Mouse (Mus musculus): ENCODE results near the gene Atf6b. TPM values are rescaled to one million over a fixed set of nuclear protein-coding genes. Genes with fewer than 3 reads are reported as not detected.

Atf6b gene
- polyA plus RNA-seq, 1 experiment from 2014 or later: 39.9 TPM

DNA sequence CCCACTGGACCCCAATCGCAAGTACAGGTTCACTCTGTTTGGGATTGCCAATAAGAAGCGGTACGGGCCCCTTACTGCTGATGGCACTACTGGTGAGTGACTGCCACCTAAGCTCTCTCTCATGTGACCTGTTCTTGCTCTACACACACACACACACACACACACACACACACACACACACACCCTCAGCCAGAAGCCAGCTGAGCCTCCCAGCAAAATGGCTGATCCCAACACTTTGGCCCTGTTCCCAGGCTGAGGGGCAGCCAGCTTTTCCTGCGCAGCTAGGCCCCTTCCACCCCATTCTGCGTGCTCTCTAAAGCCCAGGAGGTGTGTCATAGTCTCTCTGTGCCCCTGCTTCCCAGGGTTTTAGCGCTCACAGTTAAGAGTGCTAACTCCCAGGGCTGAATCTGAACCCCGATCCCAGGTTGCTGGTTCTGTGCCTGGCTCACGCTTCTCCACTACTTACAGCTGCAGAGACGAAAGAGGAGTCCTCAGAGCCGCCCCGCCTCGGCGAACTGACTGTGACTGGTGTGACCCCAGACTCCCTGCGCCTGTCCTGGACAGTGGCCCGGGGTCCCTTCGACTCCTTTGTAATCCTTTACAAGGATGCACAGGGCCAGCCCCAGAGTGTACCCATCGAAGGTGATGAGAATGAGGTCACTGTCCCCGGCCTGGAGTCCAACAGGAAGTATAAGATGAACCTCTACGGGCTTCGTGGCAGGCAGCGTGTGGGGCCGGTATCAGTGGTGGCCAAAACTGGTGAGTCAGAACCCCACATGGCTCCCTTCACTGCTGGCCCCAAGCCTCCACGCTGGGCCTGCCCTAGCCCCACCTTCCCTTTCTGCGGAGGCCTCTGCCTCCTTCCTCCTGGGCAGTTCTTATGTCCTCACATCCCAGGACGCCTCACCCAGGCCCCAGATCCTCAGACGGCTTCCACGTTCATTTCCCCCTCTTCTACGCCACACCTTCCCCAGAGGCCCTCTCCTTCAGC, 38.5 kb downstream of the Atf6b start:
- Histone ChIP-seq H3K9ac (ENCODE audit: low read depth, low read length) (no peak overlapping the region), H3K27me3 (replicated peaks; ENCODE audit: control insufficient read depth, insufficient read depth, low read length) (peaks cover 11% of the 10 kb centered on the region), H3K4me2 (no peak overlapping the region), H3K27ac (ENCODE audit: low read depth, low read length) (no peak overlapping the region), H3K36me3 (ENCODE audit: control insufficient read depth, insufficient read depth, low read length) (no peaks in the 10 kb centered on the region), H3K4me1 (replicated peaks; ENCODE audit: control insufficient read depth, insufficient read depth, low read length) (no peaks in the 10 kb centered on the region), H3K4me3 (ENCODE audit: low read depth, low read length) (no peak overlapping the region), H3K9me3 (ENCODE audit: control insufficient read depth, low read length) (no peaks in the 10 kb centered on the region)
- WGBS: 70% methylated on average over 28 of the region's 28 CpGs
- DNase-seq (ENCODE audit: low spot score) (no peak), ATAC-seq (replicated peaks; ENCODE audit: low FRiP score) (no peak)

DNA sequence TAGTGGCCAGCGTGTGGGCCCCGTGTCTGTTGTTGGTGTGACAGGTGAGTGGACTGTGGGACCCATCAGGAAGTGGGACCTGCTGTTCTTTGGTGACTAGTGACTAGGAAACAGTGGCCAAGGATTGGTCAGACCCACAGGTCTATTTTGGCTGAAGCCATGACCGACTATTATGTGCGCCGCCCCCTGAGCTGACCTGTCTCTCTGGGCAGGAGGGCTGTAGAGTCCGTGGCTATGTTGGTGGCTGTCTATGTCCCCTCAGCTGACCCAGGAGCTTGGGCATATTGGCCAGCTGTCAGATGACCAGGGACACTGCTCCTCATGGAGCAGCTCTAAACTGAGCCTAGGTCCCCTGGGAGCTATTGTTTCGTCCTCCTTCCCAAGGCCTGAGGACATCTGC, 41.9 kb downstream of the Atf6b start:
- WGBS: 86% methylated on average over 7 of the region's 7 CpGs
- no peak for DNase-seq (ENCODE audit: low spot score)

DNA sequence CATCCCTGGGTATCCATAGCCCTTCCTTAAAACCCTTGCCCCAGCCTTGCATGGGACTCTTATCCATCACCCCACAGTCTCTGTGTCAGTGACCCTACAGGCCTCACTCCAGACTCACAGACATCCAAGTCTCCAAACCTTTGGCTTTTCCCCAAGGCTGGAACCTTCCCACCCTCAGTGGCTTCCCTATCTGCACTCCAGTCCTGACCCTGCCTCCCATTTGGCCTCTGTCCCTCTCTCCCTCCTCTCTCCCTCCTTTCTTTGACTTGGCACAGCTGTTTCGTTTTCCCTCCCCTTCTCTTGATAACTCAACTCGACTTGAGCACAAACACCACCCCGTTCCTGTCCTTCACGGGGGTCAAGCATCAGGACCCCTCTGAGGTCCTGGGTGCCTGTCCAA, 43.5 kb downstream of the Atf6b start:
- H3K27ac ChIP-seq (ENCODE audit: low read depth, low read length): no peak overlapping the region
- DNase-seq (ENCODE audit: low spot score): no peak
- 72% methylated on average over 4 of the region's 4 CpGs for WGBS
- H3K27me3 ChIP-seq (replicated peaks; ENCODE audit: control insufficient read depth, insufficient read depth, low read length): no peaks in the 10 kb centered on the region
- H3K4me2 ChIP-seq: no peak overlapping the region
- H3K4me1 ChIP-seq (replicated peaks; ENCODE audit: control insufficient read depth, insufficient read depth, low read length): no peaks in the 10 kb centered on the region
- H3K9ac ChIP-seq (ENCODE audit: low read depth, low read length): no peak overlapping the region
- H3K4me3 ChIP-seq (ENCODE audit: low read depth, low read length): no peak overlapping the region
- H3K36me3 ChIP-seq (ENCODE audit: control insufficient read depth, insufficient read depth, low read length): no peaks in the 10 kb centered on the region
- H3K9me3 ChIP-seq (ENCODE audit: control insufficient read depth, low read length): no peaks in the 10 kb centered on the region
- no peak for ATAC-seq (replicated peaks; ENCODE audit: low FRiP score)

More for the DNA sequence above, 41.9 kb downstream of the Atf6b start:
- ATAC-seq (replicated peaks; ENCODE audit: low FRiP score): no peak
- Histone ChIP-seq H3K9me3 (ENCODE audit: control insufficient read depth, low read length) (no peaks in the 10 kb centered on the region), H3K4me3 (ENCODE audit: low read depth, low read length) (no peak overlapping the region), H3K36me3 (ENCODE audit: control insufficient read depth, insufficient read depth, low read length) (no peaks in the 10 kb centered on the region), H3K4me2 (no peak overlapping the region), H3K9ac (ENCODE audit: low read depth, low read length) (no peak overlapping the region), H3K27me3 (replicated peaks; ENCODE audit: control insufficient read depth, insufficient read depth, low read length) (no peaks in the 10 kb centered on the region), H3K4me1 (replicated peaks; ENCODE audit: control insufficient read depth, insufficient read depth, low read length) (no peaks in the 10 kb centered on the region), H3K27ac (ENCODE audit: low read depth, low read length) (no peak overlapping the region)

DNA sequence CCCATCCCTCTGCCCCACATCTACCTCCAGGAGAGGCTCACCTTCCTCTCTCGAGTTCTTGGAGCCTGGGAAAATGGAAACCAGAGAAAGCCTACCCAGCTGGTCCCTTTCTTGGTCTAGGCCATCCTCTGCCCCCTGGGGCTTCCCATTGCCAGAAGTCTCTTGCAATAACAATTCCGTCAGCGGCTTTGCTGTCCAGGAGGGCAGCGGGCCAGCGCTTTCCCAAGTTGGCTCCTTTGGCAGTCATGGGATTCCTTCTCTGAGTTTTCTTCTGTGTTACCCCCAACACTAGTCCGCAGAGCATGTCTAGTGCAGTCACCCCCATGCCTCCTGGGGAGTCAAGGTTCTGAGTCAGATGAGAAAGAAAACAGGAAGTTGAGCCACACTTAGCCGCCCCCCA, 46.0 kb downstream of the Atf6b start:
- no peaks in the 10 kb centered on the region for H3K4me1 ChIP-seq (replicated peaks; ENCODE audit: control insufficient read depth, insufficient read depth, low read length)
- no peaks in the 10 kb centered on the region for H3K9me3 ChIP-seq (ENCODE audit: control insufficient read depth, low read length)
- H3K27ac ChIP-seq (ENCODE audit: low read depth, low read length): no peak overlapping the region
- H3K9ac ChIP-seq (ENCODE audit: low read depth, low read length): no peak overlapping the region
- DNase-seq (ENCODE audit: low spot score): no peak
- no peaks in the 10 kb centered on the region for H3K27me3 ChIP-seq (replicated peaks; ENCODE audit: control insufficient read depth, insufficient read depth, low read length)
- no peak overlapping the region for H3K4me3 ChIP-seq (ENCODE audit: low read depth, low read length)
- no peak overlapping the region for H3K4me2 ChIP-seq
- no peak for ATAC-seq (replicated peaks; ENCODE audit: low FRiP score)
- H3K36me3 ChIP-seq (ENCODE audit: control insufficient read depth, insufficient read depth, low read length): no peaks in the 10 kb centered on the region
- 75% methylated on average over 7 of the region's 7 CpGs for WGBS

DNA sequence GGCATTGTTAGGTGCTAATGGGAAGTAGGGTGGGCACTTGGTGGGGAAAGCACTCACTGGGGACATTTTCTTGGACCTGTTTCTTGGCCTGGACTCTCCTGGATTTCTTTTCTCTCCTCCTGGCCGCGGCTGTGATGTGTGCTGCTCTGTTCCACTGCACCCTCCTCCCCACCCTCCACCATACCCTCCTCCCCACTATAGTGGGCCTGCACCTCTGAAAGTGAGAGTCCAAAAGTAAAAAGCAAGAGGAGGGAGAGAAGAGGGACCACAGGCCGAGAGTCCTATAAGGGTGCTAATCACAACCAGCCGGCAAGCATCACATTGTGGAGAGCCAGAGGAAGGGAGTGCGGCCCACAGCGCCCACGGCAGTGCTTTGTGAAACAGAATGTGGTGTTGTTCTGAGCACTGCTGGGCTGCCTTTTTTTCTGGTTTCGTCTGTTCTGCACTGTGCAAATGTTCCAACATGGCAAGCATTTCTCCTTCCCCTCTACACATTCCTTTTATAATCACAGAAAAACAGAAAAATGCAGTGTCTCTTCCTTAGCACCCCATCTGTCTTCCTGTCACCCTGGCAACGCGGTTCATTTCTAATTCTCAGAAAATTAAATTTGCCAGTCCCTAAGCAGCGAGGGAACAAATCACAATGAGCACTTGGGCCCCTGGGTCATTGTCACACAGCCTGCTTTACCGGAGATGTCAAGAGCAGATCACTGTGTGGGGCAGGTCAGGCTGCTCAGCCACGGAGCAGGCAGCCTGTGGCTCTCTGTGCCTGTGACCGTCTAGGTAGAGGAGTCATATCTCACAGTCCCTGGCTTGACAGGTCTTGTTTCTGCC, 52.8 kb downstream of the Atf6b start:
- no peak overlapping the region for H3K27ac ChIP-seq (ENCODE audit: low read depth, low read length)
- no peak overlapping the region for H3K4me2 ChIP-seq
- DNase-seq (ENCODE audit: low spot score) (no peak), ATAC-seq (replicated peaks; ENCODE audit: low FRiP score) (no peak)
- H3K9me3 ChIP-seq (ENCODE audit: control insufficient read depth, low read length): no peaks in the 10 kb centered on the region
- no peaks in the 10 kb centered on the region for H3K4me1 ChIP-seq (replicated peaks; ENCODE audit: control insufficient read depth, insufficient read depth, low read length)
- no peaks in the 10 kb centered on the region for H3K27me3 ChIP-seq (replicated peaks; ENCODE audit: control insufficient read depth, insufficient read depth, low read length)
- 61% methylated on average over 14 of the region's 14 CpGs for WGBS
- no peak overlapping the region for H3K4me3 ChIP-seq (ENCODE audit: low read depth, low read length)
- H3K36me3 ChIP-seq (ENCODE audit: control insufficient read depth, insufficient read depth, low read length): no peaks in the 10 kb centered on the region
- H3K9ac ChIP-seq (ENCODE audit: low read depth, low read length): no peak overlapping the region

DNA sequence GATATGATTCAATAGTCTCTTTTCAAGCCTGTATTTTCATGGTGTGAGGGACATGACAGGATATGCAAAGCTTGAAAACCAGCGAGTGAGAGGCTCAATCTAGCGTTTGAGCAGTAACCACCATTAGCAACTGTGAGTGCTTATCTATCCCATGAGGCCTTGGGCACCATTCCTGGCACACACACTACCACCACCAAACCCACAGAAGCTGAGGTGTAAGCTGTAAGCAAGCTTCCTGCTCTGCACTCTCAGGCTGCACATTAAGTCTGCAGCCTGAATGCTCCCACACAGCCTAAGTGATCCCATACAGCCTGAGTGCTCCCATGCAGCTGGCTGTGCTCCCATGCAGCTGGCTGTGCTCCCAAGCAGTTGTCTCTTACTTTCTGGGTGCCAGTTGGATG, 53.7 kb downstream of the Atf6b start:
- Histone ChIP-seq H3K4me2 (no peak overlapping the region), H3K9me3 (ENCODE audit: control insufficient read depth, low read length) (no peaks in the 10 kb centered on the region), H3K9ac (ENCODE audit: low read depth, low read length) (no peak overlapping the region), H3K27ac (ENCODE audit: low read depth, low read length) (no peak overlapping the region), H3K4me3 (ENCODE audit: low read depth, low read length) (no peak overlapping the region), H3K36me3 (ENCODE audit: control insufficient read depth, insufficient read depth, low read length) (no peaks in the 10 kb centered on the region), H3K4me1 (replicated peaks; ENCODE audit: control insufficient read depth, insufficient read depth, low read length) (no peaks in the 10 kb centered on the region), H3K27me3 (replicated peaks; ENCODE audit: control insufficient read depth, insufficient read depth, low read length) (no peaks in the 10 kb centered on the region)
- no peak for DNase-seq (ENCODE audit: low spot score)
- WGBS: 52% methylated on average over 2 of the region's 2 CpGs
- no peak for ATAC-seq (replicated peaks; ENCODE audit: low FRiP score)

Other genes starting within 250 kb of the Atf6b start
- 0.41 TPM in 1 of 2 replicates, not detected in the other for gene BC051142, start 248.3 kb upstream of the Atf6b start, polyA plus RNA-seq (2014; fragmentation: Nextera tagmentation; extraction: Ambion mirVana)
- not detected in 2 replicates for gene Btnl4, start 169.8 kb upstream of the Atf6b start, polyA plus RNA-seq (2014; fragmentation: Nextera tagmentation; extraction: Ambion mirVana)
- not detected in 2 replicates for gene Btnl6, start 129.8 kb upstream of the Atf6b start, polyA plus RNA-seq (2014; fragmentation: Nextera tagmentation; extraction: Ambion mirVana)
- gene Notch4, start 82.9 kb upstream of the Atf6b start, polyA plus RNA-seq (2014; fragmentation: Nextera tagmentation; extraction: Ambion mirVana): 2.2 and 4.1 TPM in 2 replicates
- 18.5 and 19.8 TPM in 2 replicates for gene Gpsm3, start 57.3 kb upstream of the Atf6b start, polyA plus RNA-seq (2014; fragmentation: Nextera tagmentation; extraction: Ambion mirVana)
- gene Pbx2, start 55.9 kb upstream of the Atf6b start, polyA plus RNA-seq (2014; fragmentation: Nextera tagmentation; extraction: Ambion mirVana): 10.4 and 11.4 TPM in 2 replicates
- gene Ager, start 49.3 kb upstream of the Atf6b start, polyA plus RNA-seq (2014; fragmentation: Nextera tagmentation; extraction: Ambion mirVana): 1.3 and 1.7 TPM in 2 replicates
- 109 TPM in 2 replicates for gene Rnf5, start 43.5 kb upstream of the Atf6b start, polyA plus RNA-seq (2014; fragmentation: Nextera tagmentation; extraction: Ambion mirVana)
- gene Agpat1, start 42.9 kb upstream of the Atf6b start, polyA plus RNA-seq (2014; fragmentation: Nextera tagmentation; extraction: Ambion mirVana): 57.2 and 64.8 TPM in 2 replicates
- gene Egfl8, start 31.2 kb upstream of the Atf6b start, polyA plus RNA-seq (2014; fragmentation: Nextera tagmentation; extraction: Ambion mirVana): 1.2 and 1.6 TPM in 2 replicates
- gene Ppt2, start 18.6 kb upstream of the Atf6b start, polyA plus RNA-seq (2014; fragmentation: Nextera tagmentation; extraction: Ambion mirVana): 23.1 and 25.8 TPM in 2 replicates
- not detected in 2 replicates for gene Prrt1, start 17.6 kb upstream of the Atf6b start, polyA plus RNA-seq (2014; fragmentation: Nextera tagmentation; extraction: Ambion mirVana)
- 9.5 and 9.7 TPM in 2 replicates for gene Fkbpl, start 2.4 kb upstream of the Atf6b start, polyA plus RNA-seq (2014; fragmentation: Nextera tagmentation; extraction: Ambion mirVana)
- gene Tnxb, start 23.4 kb downstream of the Atf6b start, polyA plus RNA-seq (2014; fragmentation: Nextera tagmentation; extraction: Ambion mirVana): 0.10 TPM in 1 of 2 replicates, not detected in the other
- gene C4b, start 96.7 kb downstream of the Atf6b start, polyA plus RNA-seq (2014; fragmentation: Nextera tagmentation; extraction: Ambion mirVana): 0.13 and 0.23 TPM in 2 replicates
- gene Cyp21a1, start 157.4 kb downstream of the Atf6b start, polyA plus RNA-seq (2014; fragmentation: Nextera tagmentation; extraction: Ambion mirVana): not detected in 2 replicates
- 25.1 and 27.1 TPM in 2 replicates for gene Stk19, start 189.8 kb downstream of the Atf6b start, polyA plus RNA-seq (2014; fragmentation: Nextera tagmentation; extraction: Ambion mirVana)
- gene Dxo, start 189.9 kb downstream of the Atf6b start, polyA plus RNA-seq (2014; fragmentation: Nextera tagmentation; extraction: Ambion mirVana): 55.4 and 56.3 TPM in 2 replicates
- 43.7 and 44.8 TPM in 2 replicates for gene Skiv2l, start 203.1 kb downstream of the Atf6b start, polyA plus RNA-seq (2014; fragmentation: Nextera tagmentation; extraction: Ambion mirVana)
- gene Nelfe, start 203.2 kb downstream of the Atf6b start, polyA plus RNA-seq (2014; fragmentation: Nextera tagmentation; extraction: Ambion mirVana): 108 and 114 TPM in 2 replicates
- gene Cfb, start 215.4 kb downstream of the Atf6b start, polyA plus RNA-seq (2014; fragmentation: Nextera tagmentation; extraction: Ambion mirVana): 67.6 and 74.9 TPM in 2 replicates
- 0.45 and 0.86 TPM in 2 replicates for gene Zbtb12, start 232.3 kb downstream of the Atf6b start, polyA plus RNA-seq (2014; fragmentation: Nextera tagmentation; extraction: Ambion mirVana)
- gene Gm20547, start 234.9 kb downstream of the Atf6b start, polyA plus RNA-seq (2014; fragmentation: Nextera tagmentation; extraction: Ambion mirVana): 0.09 TPM in 1 of 2 replicates, not detected in the other

Data from liver, embryonic 11.5 days (tissue).